Mouse (Mus musculus) MEL (cell line): ENCODE measurements around the gene Nutf2-ps1.

Experiments
- CTCF ChIP-seq, 3 experiments: IDR thresholded peaks in 2 of 3; conservative IDR thresholded peaks in 1 of 3; 2 replicates each; pipeline ENCODE4 v1.5.1; 2011 to 2012; ENCODE audit warnings: low read length in 3 of 3, low read depth in 2 of 3, mild to moderate bottlenecking in 2 of 3, improper control_type of control experiment in 1 of 3, inconsistent platforms in 1 of 3, mixed read lengths in 1 of 3, moderate library complexity in 1 of 3; ENCODE audit not compliant: control insufficient read depth in 1 of 3, insufficient read depth in 1 of 3, poor library complexity in 1 of 3, severe bottlenecking in 1 of 3
- E2F4 ChIP-seq: IDR thresholded peaks from 2 replicates; pipeline ENCODE4 v1.6.1; 2011; ENCODE audit warnings: low read depth, low read length, improper control_type of control experiment, borderline replicate concordance
- RAD21 ChIP-seq: IDR thresholded peaks from 2 replicates; pipeline ENCODE4 v1.6.1; 2011; ENCODE audit warnings: mild to moderate bottlenecking, low read depth, low read length, improper control_type of control experiment
- SMC3 ChIP-seq: IDR thresholded peaks from 2 replicates; pipeline ENCODE4 v1.6.1; 2011; ENCODE audit warnings: low read depth, low read length, improper control_type of control experiment
- TCF12 ChIP-seq: IDR thresholded peaks from 2 replicates; pipeline ENCODE4 v1.6.1; 2014; ENCODE audit warnings: low read depth, mild to moderate bottlenecking, inconsistent platforms, low read length, improper control_type of control experiment, moderate library complexity

DNA sequence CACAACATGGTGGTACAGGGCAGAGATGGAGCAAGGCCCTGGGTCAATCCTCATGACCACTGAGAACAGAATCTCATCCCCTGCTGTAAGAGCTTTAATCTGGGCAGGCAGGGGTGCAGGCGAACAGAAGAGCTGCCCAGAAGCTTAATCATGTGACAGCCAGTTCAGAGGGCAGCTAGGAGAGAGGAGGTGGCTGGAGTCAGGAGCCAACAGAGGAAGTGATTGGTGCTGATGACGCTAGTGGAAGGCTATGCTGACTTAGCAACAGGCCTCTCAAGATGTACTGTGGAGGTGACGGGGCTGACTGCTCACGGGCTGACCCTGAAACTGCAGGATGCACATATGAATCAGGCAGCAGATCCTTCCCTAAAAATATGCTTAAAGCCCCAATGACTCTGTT lies 24.7 kb downstream of the Nutf2-ps1 start:
- TF ChIP-seq CTCF (IDR thresholded peaks at IDR 0.05 in 2 of 3, conservative IDR thresholded peaks at IDR 0.05 in 1 of 3; ENCODE audit: control insufficient read depth in 1 of 3, insufficient read depth in 1 of 3, low read depth in 2 of 3, low read length in 3 of 3, poor library complexity in 1 of 3, severe bottlenecking in 1 of 3) (no peak), RAD21 (no peak), SMC3 (no peak), E2F4 (no peak), TCF12 (no peak)
